Mouse (Mus musculus) hindbrain, embryonic 11.5 days (tissue): ENCODE results near the gene Gm21983. TPM values are rescaled to one million over a fixed set of nuclear protein-coding genes. Genes with fewer than 3 reads are reported as not detected.

ENCODE experiments used
- ATAC-seq: fragments of 200-750 bp; cut with Nextera tagmentation; 2 replicates; pipeline ENCODE4 v1.8.0; 2017; ENCODE audit warnings: mild to moderate bottlenecking, moderate TSS enrichment, moderate library complexity; ENCODE audit not compliant: low FRiP score
- DNase-seq: peaks from one replicate; pipeline ENCODE4 v3.0.0-alpha.2; 2015; ENCODE audit warnings: low spot score
- H3K27ac ChIP-seq: fragments of 300-500 bp; sonication (generic); 2 replicates; pipeline ENCODE4 v1.5.1; 2014; ENCODE audit warnings: mild to moderate bottlenecking, low read depth, low read length
- H3K27me3 ChIP-seq: fragments of 300-500 bp; sonication (generic); 2 replicates; pipeline ENCODE4 v1.6.1; 2014; ENCODE audit warnings: mild to moderate bottlenecking, low read length, moderate library complexity, mixed read lengths; ENCODE audit not compliant: control insufficient read depth, insufficient read depth
- H3K36me3 ChIP-seq: fragments of 300-500 bp; sonication (generic); 2 replicates; pipeline ENCODE4 v1.6.1; 2014; ENCODE audit warnings: mild to moderate bottlenecking, low read length, moderate library complexity, mixed read lengths; ENCODE audit not compliant: control insufficient read depth, insufficient read depth
- H3K4me1 ChIP-seq: fragments of 300-500 bp; sonication (generic); replicated peaks from 2 replicates; pipeline ENCODE4 v1.6.1; 2014; ENCODE audit warnings: low read length, mixed read lengths; ENCODE audit not compliant: control insufficient read depth, insufficient read depth
- H3K4me2 ChIP-seq: fragments of 300-500 bp; sonication (generic); replicated peaks from 2 replicates; pipeline ENCODE4 v1.6.1; 2014; ENCODE audit warnings: mild to moderate bottlenecking, low read depth, low read length
- H3K4me3 ChIP-seq: fragments of 300-500 bp; sonication (generic); 2 replicates; pipeline ENCODE4 v1.5.1; 2014; ENCODE audit warnings: low read depth, low read length
- H3K9ac ChIP-seq: fragments of 300-500 bp; sonication (generic); 2 replicates; pipeline ENCODE4 v1.6.1; 2014; ENCODE audit warnings: low read depth, low read length
- H3K9me3 ChIP-seq: fragments of 300-500 bp; sonication (generic); 2 replicates; pipeline ENCODE4 v1.6.1; 2016; ENCODE audit warnings: low read length; ENCODE audit not compliant: control insufficient read depth
- WGBS: fragments of 180-500 bp; shearing (Covaris S2); extraction: QIAGEN DNeasy Blood & Tissue Kit; methylation state at CpG from one replicate; pipeline ENCODE4 v1.1.7; 2014; 5-methylcytosine and 5-hydroxymethylcytosine counted together
- polyA plus RNA-seq: library from polyadenylated mRNA; unstranded; fragments of >200 nt; fragmentation: Nextera tagmentation; extraction: Ambion mirVana; gene quantifications from 2 replicates; pipeline ENCODE4 v1.2.1, GENCODE M21; 2014

The Gm21983 gene
- polyA plus RNA-seq, 1 experiment from 2014 or later = not detected

GRCm38 (mm10) chr7:27166614-27167474, 14.0 kb downstream of the Gm21983 start, which contains the start of gene Egln2:
TSS of gene Egln2 (minus strand) at chr7:27166802.
- peaks cover 18% of the 10 kb centered on the region for H3K4me1 ChIP-seq
- peak within 1 kb of the TSS; percentile 98 for H3K27ac ChIP-seq
- 2% methylated on average over 55 of the region's 61 CpGs for WGBS
- H3K4me3 ChIP-seq = peak within 1 kb of the TSS; percentile 65
- H3K9ac ChIP-seq = peak within 1 kb of the TSS; percentile 60
- peak within 1 kb of the TSS; percentile 46 for H3K4me2 ChIP-seq
- H3K27me3 ChIP-seq = no peaks in the 10 kb centered on the region
- peaks cover 5% of the 10 kb centered on the region; the same call in 1 of the 2 replicates for H3K36me3 ChIP-seq
- no peaks in the 10 kb centered on the region for H3K9me3 ChIP-seq
- DNase-seq (peak; percentile 95), ATAC-seq (peak; percentile 91)

GRCm38 (mm10) chr7:27166229-27166613, 14.7 kb downstream of the Gm21983 start:
- ATAC-seq (peak; percentile 78), DNase-seq (peak; percentile 89)
- H3K4me2 ChIP-seq = peak overlapping the region; percentile 46
- no peaks in the 10 kb centered on the region for H3K9me3 ChIP-seq
- H3K4me1 ChIP-seq = peaks cover 22% of the 10 kb centered on the region
- WGBS = 0% methylated on average over 24 of the region's 43 CpGs
- H3K27me3 ChIP-seq = no peaks in the 10 kb centered on the region
- H3K9ac ChIP-seq = peak overlapping the region; percentile 60
- peak overlapping the region; percentile 65 for H3K4me3 ChIP-seq
- H3K36me3 ChIP-seq = peaks cover 5% of the 10 kb centered on the region; the same call in 1 of the 2 replicates
- peak overlapping the region; percentile 98 for H3K27ac ChIP-seq

GRCm38 (mm10) chr7:27165696-27166095, 15.2 kb downstream of the Gm21983 start:
- no peak for ATAC-seq
- peaks cover 5% of the 10 kb centered on the region; the same call in 1 of the 2 replicates for H3K36me3 ChIP-seq
- H3K27me3 ChIP-seq = no peaks in the 10 kb centered on the region
- no peaks in the 10 kb centered on the region for H3K9me3 ChIP-seq
- peak overlapping the region; percentile 60 for H3K9ac ChIP-seq
- peak overlapping the region; percentile 98 for H3K27ac ChIP-seq
- H3K4me1 ChIP-seq = peaks cover 22% of the 10 kb centered on the region
- WGBS = 6% methylated on average over 8 of the region's 8 CpGs
- no peak for DNase-seq
- peak overlapping the region; percentile 46 for H3K4me2 ChIP-seq
- peak overlapping the region; percentile 65 for H3K4me3 ChIP-seq

- no peak overlapping the region for H3K27ac ChIP-seq
- ATAC-seq (no peak), DNase-seq (no peak)
- H3K4me2 ChIP-seq = peak overlapping the region; percentile 46
- no peaks in the 10 kb centered on the region for H3K27me3 ChIP-seq
- H3K9ac ChIP-seq = peak overlapping the region; percentile 60; the same call in 1 of the 2 replicates
- WGBS = 78% methylated on average over 23 of the region's 23 CpGs
- H3K4me3 ChIP-seq = peak overlapping the region; percentile 65
- H3K9me3 ChIP-seq = no peaks in the 10 kb centered on the region
- peaks cover 22% of the 10 kb centered on the region for H3K4me1 ChIP-seq
- H3K36me3 ChIP-seq = peaks cover 5% of the 10 kb centered on the region; the same call in 1 of the 2 replicates
Observed at GRCm38 (mm10) chr7:27165007-27165655, 15.8 kb downstream of the Gm21983 start.

- Histone ChIP-seq H3K4me1 (peaks cover 22% of the 10 kb centered on the region), H3K27me3 (no peaks in the 10 kb centered on the region), H3K9ac (peak overlapping the region; percentile 36; the same call in 1 of the 2 replicates), H3K9me3 (no peaks in the 10 kb centered on the region), H3K4me2 (peak overlapping the region; percentile 46), H3K4me3 (peak overlapping the region; percentile 65), H3K36me3 (peaks cover 7% of the 10 kb centered on the region; the same call in 1 of the 2 replicates), H3K27ac (no peak overlapping the region)
- 86% methylated on average over 33 of the region's 33 CpGs for WGBS
- DNase-seq (no peak), ATAC-seq (no peak)
Observed at GRCm38 (mm10) chr7:27164112-27164947, 16.6 kb downstream of the Gm21983 start.

- Histone ChIP-seq H3K9ac (peak overlapping the region; percentile 38; the same call in 1 of the 2 replicates), H3K27me3 (no peaks in the 10 kb centered on the region), H3K9me3 (no peaks in the 10 kb centered on the region), H3K36me3 (peaks cover 7% of the 10 kb centered on the region; the same call in 1 of the 2 replicates), H3K4me1 (peaks cover 22% of the 10 kb centered on the region), H3K27ac (no peak overlapping the region), H3K4me2 (peak overlapping the region; percentile 8; the same call in 1 of the 2 replicates), H3K4me3 (no peak overlapping the region)
- DNase-seq (no peak), ATAC-seq (no peak)
- 77% methylated on average over 5 of the region's 5 CpGs for WGBS
Observed at GRCm38 (mm10) chr7:27163450-27163805, 17.5 kb downstream of the Gm21983 start.

- Histone ChIP-seq H3K36me3 (peaks cover 7% of the 10 kb centered on the region; the same call in 1 of the 2 replicates), H3K9me3 (no peaks in the 10 kb centered on the region), H3K27ac (no peak overlapping the region), H3K4me3 (no peak overlapping the region), H3K9ac (no peak overlapping the region; the same call in 1 of the 2 replicates), H3K4me1 (peaks cover 22% of the 10 kb centered on the region), H3K27me3 (no peaks in the 10 kb centered on the region), H3K4me2 (no peak overlapping the region)
- DNase-seq = no peak
- WGBS = 85% methylated on average over 5 of the region's 5 CpGs
- no peak for ATAC-seq
Observed at GRCm38 (mm10) chr7:27162780-27163449, 18.0 kb downstream of the Gm21983 start.

GRCm38 (mm10) chr7:27161744-27162143, 19.1 kb downstream of the Gm21983 start:
- no peak overlapping the region for H3K4me3 ChIP-seq
- ATAC-seq (no peak), DNase-seq (no peak)
- H3K4me1 ChIP-seq = peaks cover 22% of the 10 kb centered on the region
- H3K4me2 ChIP-seq = no peak overlapping the region
- H3K27me3 ChIP-seq = no peaks in the 10 kb centered on the region
- H3K9ac ChIP-seq = no peak overlapping the region
- peaks cover 7% of the 10 kb centered on the region; the same call in 1 of the 2 replicates for H3K36me3 ChIP-seq
- H3K27ac ChIP-seq = no peak overlapping the region
- 90% methylated on average over 4 of the region's 4 CpGs for WGBS
- H3K9me3 ChIP-seq = no peaks in the 10 kb centered on the region
